Mouse (Mus musculus): ENCODE measurements at regions not wholly inside any gene's neighbourhood (a gene's known extent, or its start where the extent isn't known, plus 50 kb on each side); places are given as distances from the start of the nearest gene placed in this dataset.

GRCm38 (mm10) chr4:87461181-87461912, 231.1 kb upstream of the Slc24a2 start:
- H3K4me3 ChIP-seq (replicated peaks; ENCODE audit: extremely low read depth, low read depth, low read length) = no peak overlapping the region
- TF ChIP-seq POLR2A (IDR thresholded peaks at IDR 0.05; ENCODE audit: borderline replicate concordance, extremely low read depth, low read depth, low read length) = no peak
- WGBS = 46% methylated on average over 7 of the region's 7 CpGs
- DNase-seq = peak; percentile 7
- H3K4me1 ChIP-seq (ENCODE audit: control insufficient read depth, insufficient read depth, low read length) = no peaks in the 10 kb centered on the region; the same call in 1 of the 2 replicates

GRCm38 (mm10) chr4:87455863-87456578, 225.7 kb upstream of the Slc24a2 start:
- DNase-seq = no peak
- no peaks in the 10 kb centered on the region for H3K4me1 ChIP-seq (ENCODE audit: control insufficient read depth, insufficient read depth, low read length)
- 62% methylated on average over 5 of the region's 5 CpGs for WGBS
- H3K4me3 ChIP-seq (replicated peaks; ENCODE audit: extremely low read depth, low read depth, low read length) = no peak overlapping the region
- TF ChIP-seq CTCF (IDR thresholded peaks at IDR 0.05; ENCODE audit: insufficient read depth, low read length) = no peak
- TF ChIP-seq POLR2A (IDR thresholded peaks at IDR 0.05; ENCODE audit: borderline replicate concordance, extremely low read depth, low read depth, low read length) = no peak

- WGBS = 61% methylated on average over 2 of the region's 2 CpGs
- no peak for TF ChIP-seq CTCF (IDR thresholded peaks at IDR 0.05; ENCODE audit: insufficient read depth, low read length)
- no peak for TF ChIP-seq POLR2A (IDR thresholded peaks at IDR 0.05; ENCODE audit: borderline replicate concordance, extremely low read depth, low read depth, low read length)
- no peak for DNase-seq
- no peaks in the 10 kb centered on the region for H3K4me1 ChIP-seq (ENCODE audit: control insufficient read depth, insufficient read depth, low read length)
- H3K4me3 ChIP-seq (replicated peaks; ENCODE audit: extremely low read depth, low read depth, low read length) = no peak overlapping the region
Observed at GRCm38 (mm10) chr4:87452122-87452521, 221.8 kb upstream of the Slc24a2 start.

DNA sequence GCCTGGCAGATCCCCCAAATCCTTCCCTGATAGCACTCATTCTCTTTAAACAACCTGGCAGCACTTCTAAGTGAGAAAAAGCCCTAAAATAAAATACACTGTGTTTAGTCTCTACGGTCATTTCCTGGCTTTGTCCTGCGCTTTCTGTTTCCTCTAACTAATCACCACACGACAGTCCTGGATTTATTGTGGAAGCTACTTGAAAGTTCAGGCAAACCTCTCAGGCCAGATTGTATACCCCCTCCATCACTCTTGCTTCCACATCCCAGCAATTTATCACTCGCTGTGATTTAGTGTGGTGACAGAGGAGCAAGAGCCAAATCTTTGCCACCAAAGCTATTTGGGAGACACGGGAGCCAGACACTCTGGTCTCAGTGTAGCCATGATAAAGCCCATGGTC, 221.0 kb upstream of the Slc24a2 start:
- Histone ChIP-seq H3K4me1 (ENCODE audit: control insufficient read depth, insufficient read depth, low read length) (no peaks in the 10 kb centered on the region), H3K4me3 (replicated peaks; ENCODE audit: extremely low read depth, low read depth, low read length) (no peak overlapping the region)
- 24% methylated on average over 5 of the region's 5 CpGs for WGBS
- no peak for DNase-seq
- no peak for TF ChIP-seq CTCF (IDR thresholded peaks at IDR 0.05; ENCODE audit: insufficient read depth, low read length)
- no peak for TF ChIP-seq POLR2A (IDR thresholded peaks at IDR 0.05; ENCODE audit: borderline replicate concordance, extremely low read depth, low read depth, low read length)

GRCm38 (mm10) chr4:87448338-87448737, 218.1 kb upstream of the Slc24a2 start:
- WGBS = 68% methylated on average over 4 of the region's 4 CpGs
- TF ChIP-seq CTCF (IDR thresholded peaks at IDR 0.05; ENCODE audit: insufficient read depth, low read length) (no peak), POLR2A (IDR thresholded peaks at IDR 0.05; ENCODE audit: borderline replicate concordance, extremely low read depth, low read depth, low read length) (no peak)
- H3K4me1 ChIP-seq (ENCODE audit: control insufficient read depth, insufficient read depth, low read length) = no peaks in the 10 kb centered on the region
- H3K4me3 ChIP-seq (replicated peaks; ENCODE audit: extremely low read depth, low read depth, low read length) = no peak overlapping the region
- no peak for DNase-seq

DNA sequence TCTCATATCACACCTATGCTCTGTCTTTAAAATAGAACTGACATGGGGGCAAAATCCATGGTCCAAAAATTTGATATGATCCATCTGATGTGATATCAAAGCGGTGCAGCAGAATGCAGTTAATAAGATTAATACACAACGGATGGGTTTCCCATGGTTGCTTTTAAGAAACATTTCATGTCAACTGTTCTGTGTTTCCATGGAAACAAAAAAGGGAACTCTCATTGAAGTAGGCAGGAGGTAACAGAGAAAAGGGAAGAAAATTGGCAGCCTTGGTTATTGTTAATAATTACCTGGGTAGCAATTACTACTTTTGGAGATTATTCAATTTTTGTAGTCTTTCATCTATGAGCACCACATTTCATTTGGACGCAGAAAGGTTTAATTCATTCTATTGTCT, 216.6 kb upstream of the Slc24a2 start:
- Histone ChIP-seq H3K4me1 (ENCODE audit: control insufficient read depth, insufficient read depth, low read length) (no peaks in the 10 kb centered on the region), H3K4me3 (replicated peaks; ENCODE audit: extremely low read depth, low read depth, low read length) (no peak overlapping the region)
- WGBS = 70% methylated on average over 3 of the region's 3 CpGs
- DNase-seq = no peak
- TF ChIP-seq CTCF (IDR thresholded peaks at IDR 0.05; ENCODE audit: insufficient read depth, low read length) = no peak
- TF ChIP-seq POLR2A (IDR thresholded peaks at IDR 0.05; ENCODE audit: borderline replicate concordance, extremely low read depth, low read depth, low read length) = no peak

GRCm38 (mm10) chr4:87434136-87434535, 203.9 kb upstream of the Slc24a2 start:
- WGBS = 26% methylated on average over 4 of the region's 4 CpGs

GRCm38 (mm10) chr4:87428374-87428773, 198.1 kb upstream of the Slc24a2 start:
- H3K4me1 ChIP-seq (ENCODE audit: control insufficient read depth, insufficient read depth, low read length) = no peaks in the 10 kb centered on the region
- 69% methylated on average over 3 of the region's 3 CpGs for WGBS
- no peak overlapping the region for H3K4me3 ChIP-seq (replicated peaks; ENCODE audit: extremely low read depth, low read depth, low read length)
- DNase-seq = no peak
- TF ChIP-seq POLR2A (IDR thresholded peaks at IDR 0.05; ENCODE audit: borderline replicate concordance, extremely low read depth, low read depth, low read length) (no peak), CTCF (IDR thresholded peaks at IDR 0.05; ENCODE audit: insufficient read depth, low read length) (no peak)

More at GRCm38 (mm10) chr4:87434136-87434535, 203.9 kb upstream of the Slc24a2 start:
- no peak overlapping the region for H3K4me3 ChIP-seq (replicated peaks; ENCODE audit: extremely low read depth, low read depth, low read length)
- DNase-seq = no peak
- no peak for TF ChIP-seq CTCF (IDR thresholded peaks at IDR 0.05; ENCODE audit: insufficient read depth, low read length)
- no peak for TF ChIP-seq POLR2A (IDR thresholded peaks at IDR 0.05; ENCODE audit: borderline replicate concordance, extremely low read depth, low read depth, low read length)
- no peaks in the 10 kb centered on the region for H3K4me1 ChIP-seq (ENCODE audit: control insufficient read depth, insufficient read depth, low read length)

DNA sequence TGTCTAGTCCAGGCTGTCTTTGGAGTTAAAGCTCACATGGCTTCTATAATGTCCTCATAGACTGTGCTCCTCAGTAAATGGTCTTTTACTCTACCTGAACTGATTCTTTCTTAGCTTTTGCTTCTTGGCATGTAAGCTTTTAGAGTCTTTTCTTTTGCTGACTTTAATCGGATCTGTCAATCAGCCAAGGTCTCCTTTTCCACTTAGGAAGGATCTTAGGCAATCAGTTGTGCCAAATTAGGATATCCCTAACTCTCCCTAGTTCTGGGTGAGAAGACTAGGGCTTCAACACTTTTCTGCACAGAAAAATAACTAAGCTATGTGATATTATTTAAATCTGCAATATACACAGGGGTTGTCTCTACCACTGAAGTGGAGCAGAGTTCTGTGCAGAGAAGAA, 193.8 kb upstream of the Slc24a2 start:
- DNase-seq = no peak
- 66% methylated on average over 1 of the region's 1 CpGs for WGBS
- TF ChIP-seq POLR2A (IDR thresholded peaks at IDR 0.05; ENCODE audit: borderline replicate concordance, extremely low read depth, low read depth, low read length) (no peak), CTCF (IDR thresholded peaks at IDR 0.05; ENCODE audit: insufficient read depth, low read length) (no peak)
- Histone ChIP-seq H3K4me1 (ENCODE audit: control insufficient read depth, insufficient read depth, low read length) (no peaks in the 10 kb centered on the region), H3K4me3 (replicated peaks; ENCODE audit: extremely low read depth, low read depth, low read length) (no peak overlapping the region)

- Histone ChIP-seq H3K4me3 (replicated peaks; ENCODE audit: extremely low read depth, low read depth, low read length) (no peak overlapping the region), H3K4me1 (ENCODE audit: control insufficient read depth, insufficient read depth, low read length) (no peaks in the 10 kb centered on the region)
- DNase-seq = no peak
- WGBS = 71% methylated on average over 6 of the region's 6 CpGs
- TF ChIP-seq CTCF (IDR thresholded peaks at IDR 0.05; ENCODE audit: insufficient read depth, low read length) (no peak), POLR2A (IDR thresholded peaks at IDR 0.05; ENCODE audit: borderline replicate concordance, extremely low read depth, low read depth, low read length) (no peak)
Observed at GRCm38 (mm10) chr4:87422588-87422987, 192.3 kb upstream of the Slc24a2 start.

Measured in lung, adult 2 months (tissue).